Mouse (Mus musculus) kidney, postnatal 4 days (tissue): ENCODE results near the gene Sdha.

Experiments
- DNase-seq, 2 experiments: peaks; one replicate each; pipeline ENCODE4 v3.0.0; 2021; ENCODE audit warnings: mixed read lengths in 2 of 2

Sdha gene

DNA sequence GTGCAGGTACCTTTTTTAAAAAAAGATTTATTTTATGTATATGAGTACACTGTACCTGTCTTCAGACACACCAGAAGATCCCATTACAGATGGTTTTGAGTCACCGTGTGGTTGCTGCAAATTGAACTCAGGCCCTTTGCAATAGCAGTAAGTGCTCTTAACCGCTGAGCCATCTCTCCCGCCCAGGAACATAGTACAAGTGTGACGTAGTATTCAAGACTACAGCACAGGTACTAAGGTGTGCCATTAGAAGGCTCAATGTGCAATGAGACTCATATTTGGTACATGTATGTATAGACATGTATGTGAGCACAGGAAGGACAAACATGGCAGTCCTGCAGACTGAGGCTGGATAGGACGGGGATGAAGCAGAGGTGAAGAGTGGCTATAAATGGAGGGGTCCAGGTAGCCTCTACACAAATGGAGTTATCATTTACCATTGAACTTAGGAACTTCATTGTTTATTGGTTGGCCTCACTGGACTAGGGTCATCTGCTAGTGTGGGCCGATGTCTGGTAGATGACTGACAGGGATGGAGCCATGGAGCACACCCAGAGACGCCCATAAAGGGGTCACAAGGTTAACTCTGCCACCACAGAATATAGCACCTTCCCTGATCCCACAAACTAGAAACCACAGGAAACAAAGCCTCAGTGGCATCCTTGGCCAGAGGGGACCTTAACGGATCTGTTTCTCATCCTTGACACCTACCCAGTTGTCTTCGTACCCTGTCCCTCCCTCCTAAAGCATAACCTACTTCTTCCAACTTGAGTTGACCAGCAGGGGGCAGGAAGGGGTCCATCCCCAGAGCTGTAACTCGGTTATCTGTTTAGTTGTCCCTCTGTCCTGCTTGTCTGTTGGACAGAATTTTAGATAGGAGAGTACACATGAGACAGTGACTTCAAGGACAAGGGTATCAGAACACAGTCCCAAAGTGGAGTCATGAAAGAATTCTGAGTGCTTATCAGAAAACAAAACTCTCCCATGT is 47.7 kb downstream of the Sdha start:
- peak; percentile 11 to 13 for DNase-seq

DNA sequence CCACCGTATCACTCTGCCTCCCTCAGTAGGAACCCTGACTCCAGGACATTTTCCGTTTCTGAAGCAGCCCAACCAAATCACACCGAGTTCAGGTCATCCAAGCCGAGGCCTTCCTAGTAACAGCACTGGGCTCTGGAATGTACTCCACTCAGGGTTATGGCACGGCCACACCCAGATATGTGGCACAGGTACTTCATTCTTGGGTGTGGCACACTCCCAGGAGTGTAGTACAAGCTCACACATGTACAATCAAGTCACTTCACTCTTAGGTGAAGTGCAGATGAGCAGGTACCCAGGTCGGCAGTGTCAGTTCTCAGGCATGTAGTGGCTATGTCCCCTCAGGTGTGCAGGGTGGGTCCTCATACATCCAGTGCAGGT is 48.5 kb downstream of the Sdha start:
- no peak for DNase-seq

DNA sequence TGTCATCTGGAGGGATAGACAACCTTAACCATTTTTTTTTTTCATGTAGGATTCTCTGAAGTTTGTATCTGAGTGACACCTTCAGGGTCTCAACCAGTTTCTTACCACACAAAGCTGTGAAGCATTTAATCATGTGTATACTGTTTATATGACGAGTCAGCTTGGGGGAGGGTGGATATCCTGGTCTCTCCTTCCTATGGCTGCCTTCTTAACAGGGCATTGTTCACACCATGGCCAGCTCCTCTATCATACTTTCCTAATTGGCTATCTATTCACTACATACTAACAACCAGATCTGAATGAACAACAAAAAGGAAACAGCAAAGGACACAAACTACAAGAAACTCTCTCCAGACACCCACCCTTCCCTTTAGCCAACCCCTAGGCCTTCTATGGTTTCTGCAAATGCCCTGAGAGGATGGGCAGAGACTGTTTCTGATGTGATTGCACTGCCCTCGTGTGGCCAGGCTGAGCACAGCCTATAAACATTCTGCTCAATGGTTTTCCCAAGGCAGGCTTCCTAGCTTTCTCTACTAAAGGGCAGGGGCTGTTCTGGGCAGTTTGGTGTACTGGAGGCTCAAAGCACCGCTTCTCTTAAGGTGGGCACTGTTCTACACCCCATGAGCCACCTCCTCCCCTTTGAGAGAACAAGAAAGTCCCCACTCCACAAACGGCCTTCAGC is 49.0 kb downstream of the Sdha start:
- peak; percentile 80 to 81 for DNase-seq

DNA sequence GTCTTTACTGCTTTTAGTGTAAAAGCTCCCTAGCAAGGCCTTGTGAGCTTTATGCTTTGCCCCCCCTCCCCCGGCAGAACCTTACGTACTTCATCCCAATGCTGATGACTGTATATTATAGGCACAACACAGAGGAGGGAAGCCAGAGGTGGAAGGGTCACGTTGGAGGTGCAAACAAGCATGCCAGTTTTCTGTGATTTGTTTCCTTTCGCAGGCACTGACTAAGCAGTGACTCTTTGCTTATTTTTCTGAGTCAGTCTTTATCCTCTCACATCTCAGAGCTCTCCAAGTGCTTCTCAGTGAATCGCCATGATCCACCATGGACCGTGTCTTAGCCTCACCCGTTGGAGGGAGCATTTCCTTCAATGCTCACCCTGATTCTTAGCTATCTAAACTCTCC is 53.7 kb downstream of the Sdha start:
- DNase-seq = no peak

DNA sequence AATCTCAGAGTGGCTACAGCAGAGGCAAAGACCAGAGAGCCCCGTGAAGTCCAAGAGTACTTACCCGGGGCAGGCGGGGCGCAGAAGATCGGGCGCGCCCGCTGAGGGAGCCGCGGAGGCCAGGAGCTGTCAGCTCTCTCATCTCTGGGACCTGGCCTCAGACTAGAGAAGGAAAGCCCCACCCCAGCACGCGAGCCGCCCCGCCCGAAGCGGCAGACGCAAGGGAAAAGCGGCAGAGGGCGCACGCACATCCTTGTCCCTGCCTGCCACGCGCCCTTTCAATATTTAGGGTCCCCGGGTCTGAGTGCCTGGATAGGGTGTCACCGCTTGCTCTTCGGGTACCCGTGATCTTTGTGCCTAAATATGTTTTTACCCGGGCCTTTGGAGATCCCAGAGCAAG is 57.9 kb downstream of the Sdha start, which contains the start of gene Ahrr:
TSS of gene Ahrr (minus strand) at position 165 of the 400 bp plus-strand sequence.
- peak; percentile 71 to 76 for DNase-seq

DNA sequence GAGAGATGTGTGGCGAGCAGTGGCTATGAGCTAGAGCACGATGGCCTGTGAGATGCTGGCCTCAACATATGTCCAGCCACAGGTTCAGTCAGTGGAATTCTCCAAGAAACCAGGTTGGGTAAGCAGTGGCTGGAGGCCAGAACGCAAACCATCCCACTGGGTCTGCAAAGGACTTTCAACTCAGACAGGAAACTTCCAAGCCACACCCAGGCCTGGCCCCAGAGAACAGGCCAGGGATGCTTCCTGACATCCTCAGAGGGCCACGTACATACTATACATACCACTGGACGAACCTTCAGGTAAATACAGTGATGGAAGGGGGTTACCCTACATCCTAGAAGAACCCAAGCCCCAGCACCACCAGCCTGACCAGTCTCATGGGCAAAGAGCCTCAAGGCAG is 60.4 kb downstream of the Sdha start:
- DNase-seq = no peak

DNA sequence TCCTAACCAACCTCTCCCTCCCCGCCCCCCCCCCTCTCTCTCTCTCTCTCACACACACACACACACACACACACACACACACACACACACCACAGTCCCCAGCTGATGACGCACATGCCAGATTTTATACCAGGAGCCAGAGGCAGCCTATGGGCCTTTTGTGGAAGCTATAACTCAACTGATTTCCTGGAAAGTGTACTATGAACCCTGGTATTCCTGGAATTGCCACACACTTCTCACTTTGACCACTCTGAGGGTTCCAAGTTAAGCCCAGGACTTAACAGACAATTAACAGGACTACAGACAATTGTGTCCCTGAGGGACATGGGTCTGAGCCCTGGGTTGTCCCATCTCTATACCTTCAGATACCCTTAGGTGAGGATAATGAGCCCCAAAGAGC is 67.8 kb downstream of the Sdha start:
- DNase-seq = no peak

DNA sequence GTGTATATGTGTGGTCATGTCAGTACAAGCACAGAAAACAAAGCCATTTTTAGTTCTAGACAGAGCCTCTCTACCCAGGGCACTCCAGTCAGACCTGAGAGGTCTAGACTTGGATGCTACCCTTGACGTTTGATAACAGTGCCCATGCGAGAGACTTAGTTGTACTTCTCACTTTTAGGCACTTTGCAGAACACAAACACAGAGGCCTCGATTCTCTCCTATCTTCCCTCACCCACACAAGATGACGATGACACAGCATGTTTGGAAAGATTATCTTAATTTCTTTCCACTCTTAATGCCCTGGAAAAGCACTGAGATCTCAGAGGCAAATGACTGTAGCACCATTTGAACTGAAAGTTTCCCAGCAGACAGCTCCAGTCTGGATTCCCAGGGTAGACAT is 74.4 kb downstream of the Sdha start:
- DNase-seq = no peak
